Mouse (Mus musculus): ENCODE measurements around the gene Nol10. TPM values are rescaled to one million over a fixed set of nuclear protein-coding genes. Genes with fewer than 3 reads are reported as not detected.

The Nol10 gene
- total RNA-seq, 2 experiments from 2014 or later: 19.7 to 20.2 TPM

- DNase-seq (ENCODE audit: low spot score in 2 of 2): no peak
Observed at GRCm38 (mm10) chr12:17403998-17404397, 55.7 kb downstream of the Nol10 start.

DNA sequence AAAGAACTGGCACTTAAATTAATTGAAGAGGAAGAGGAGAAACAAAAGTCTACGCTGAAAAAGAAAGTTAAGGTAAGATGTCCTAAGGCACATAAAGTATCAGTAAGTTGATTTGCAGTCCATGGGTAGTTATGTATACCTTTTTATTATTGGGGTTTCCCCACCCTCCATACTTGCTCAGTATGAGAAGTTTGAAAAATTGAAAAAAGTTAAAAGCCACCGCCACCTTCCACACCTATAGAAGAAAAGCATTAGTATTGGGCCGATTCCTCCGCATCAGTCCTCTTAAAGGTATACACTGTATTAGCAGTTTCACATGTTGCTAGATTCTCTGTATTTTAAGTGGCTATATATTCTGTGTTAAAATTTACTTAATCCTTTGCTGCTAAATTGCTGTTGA is 58.6 kb downstream of the Nol10 start:
- no peak for DNase-seq (ENCODE audit: low spot score in 2 of 2)

- DNase-seq (ENCODE audit: low spot score in 2 of 2): no peak
Observed at GRCm38 (mm10) chr12:17408312-17408711, 60.1 kb downstream of the Nol10 start.

- no peak for DNase-seq (ENCODE audit: low spot score in 2 of 2)
Observed at GRCm38 (mm10) chr12:17411242-17411641, 63.0 kb downstream of the Nol10 start.

DNA sequence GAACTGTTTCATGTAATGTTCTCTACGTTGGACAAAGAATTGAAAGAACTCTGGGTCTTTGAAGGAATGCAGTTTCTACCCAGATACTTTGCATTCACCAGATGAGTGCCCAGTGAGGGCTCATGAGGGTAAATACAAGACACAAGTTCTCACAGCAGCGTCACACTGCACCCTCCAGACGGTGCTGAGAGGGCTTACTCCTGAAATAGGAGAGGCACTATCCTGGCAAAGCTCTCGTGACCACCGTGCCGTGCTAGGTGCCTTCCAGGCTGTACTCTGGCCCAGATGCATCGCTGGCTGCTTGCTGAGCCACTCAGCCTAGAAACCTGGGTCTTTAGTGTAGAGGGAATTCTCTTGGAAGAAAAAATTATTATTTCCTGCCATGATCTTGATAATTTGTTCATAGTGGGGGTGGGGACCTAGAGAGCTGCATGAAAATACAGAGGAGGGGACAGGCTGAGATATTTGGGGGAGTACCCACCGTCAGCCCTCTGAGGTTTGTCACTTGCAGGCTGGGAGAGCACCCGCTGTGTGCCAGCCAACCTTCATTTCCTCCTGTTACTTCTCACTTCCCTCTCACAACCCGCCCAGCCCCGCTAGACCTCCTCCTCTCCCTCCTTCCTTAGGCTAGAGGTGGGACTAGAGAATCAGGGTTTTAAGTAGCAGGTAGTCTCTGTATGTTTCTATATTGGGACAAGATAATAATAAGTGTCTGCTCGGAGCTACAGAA is 63.7 kb downstream of the Nol10 start:
- no peak for DNase-seq (ENCODE audit: low spot score in 2 of 2)

DNA sequence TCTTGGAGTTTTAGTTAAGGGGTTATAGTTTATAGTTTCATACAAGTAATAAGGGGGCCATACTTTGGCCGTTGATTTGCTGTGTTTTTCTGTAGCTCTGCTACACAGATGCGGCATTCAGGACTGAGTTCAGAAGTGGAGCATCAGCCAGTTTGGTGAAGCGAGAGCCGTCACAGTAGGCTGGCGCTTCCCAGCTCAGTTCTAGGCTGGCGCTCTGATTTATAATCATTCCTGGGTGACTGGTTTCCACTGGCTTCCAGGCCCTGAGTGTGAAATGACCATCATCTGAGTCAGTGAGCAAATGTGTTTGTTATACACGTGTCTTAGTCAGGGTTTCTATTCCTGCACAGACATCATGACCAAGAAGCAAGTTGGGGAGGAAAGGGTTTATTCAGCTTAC is 66.5 kb downstream of the Nol10 start:
- DNase-seq (ENCODE audit: low spot score in 2 of 2): no peak

GRCm38 (mm10) chr12:17420168-17420810 is 72.0 kb downstream of the Nol10 start:
- no peak for DNase-seq (ENCODE audit: low spot score in 2 of 2)

- DNase-seq (ENCODE audit: low spot score in 2 of 2): no peak
Observed at GRCm38 (mm10) chr12:17425254-17426169, 77.3 kb downstream of the Nol10 start.

DNA sequence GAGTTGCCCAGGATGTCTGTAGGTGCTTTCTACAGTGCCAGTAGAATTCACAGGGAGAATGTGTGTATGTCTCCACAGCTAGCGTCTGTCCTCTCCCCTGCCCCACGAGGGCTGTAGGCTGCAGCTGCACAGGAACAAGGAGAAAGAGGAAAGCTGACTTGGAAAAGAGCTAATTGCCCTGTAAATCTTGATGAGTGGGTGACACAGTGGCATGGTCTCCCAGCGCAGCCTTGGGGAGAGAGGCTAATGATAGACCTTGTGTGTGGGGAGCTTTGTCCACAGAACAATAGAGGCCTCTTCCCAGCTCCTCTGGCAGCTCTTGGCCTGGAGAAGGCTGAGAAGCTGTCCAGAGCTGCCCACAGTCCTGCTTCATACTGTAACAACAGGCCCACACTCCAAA is 78.5 kb downstream of the Nol10 start:
- DNase-seq (ENCODE audit: low spot score in 2 of 2): no peak

DNA sequence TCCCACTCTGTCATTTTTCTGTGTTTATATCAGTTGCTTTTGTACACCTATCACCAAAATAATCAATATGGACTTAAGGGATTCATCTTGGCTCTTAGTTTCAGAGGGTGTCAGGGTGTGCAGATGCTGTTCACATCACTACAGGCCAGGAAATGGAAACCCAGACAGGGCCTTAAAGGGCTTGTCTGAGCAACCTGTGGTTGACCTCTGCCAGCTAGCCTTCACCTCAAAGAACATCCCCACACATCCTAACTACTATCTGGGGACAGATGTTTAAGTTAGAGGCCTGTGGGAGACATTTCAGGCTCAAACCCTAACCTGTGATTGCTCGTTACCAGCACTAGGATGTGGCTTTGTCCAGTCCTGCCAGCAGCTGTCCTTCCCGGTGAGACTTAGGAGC is 82.3 kb downstream of the Nol10 start:
- DNase-seq (ENCODE audit: low spot score in 2 of 2): no peak

DNA sequence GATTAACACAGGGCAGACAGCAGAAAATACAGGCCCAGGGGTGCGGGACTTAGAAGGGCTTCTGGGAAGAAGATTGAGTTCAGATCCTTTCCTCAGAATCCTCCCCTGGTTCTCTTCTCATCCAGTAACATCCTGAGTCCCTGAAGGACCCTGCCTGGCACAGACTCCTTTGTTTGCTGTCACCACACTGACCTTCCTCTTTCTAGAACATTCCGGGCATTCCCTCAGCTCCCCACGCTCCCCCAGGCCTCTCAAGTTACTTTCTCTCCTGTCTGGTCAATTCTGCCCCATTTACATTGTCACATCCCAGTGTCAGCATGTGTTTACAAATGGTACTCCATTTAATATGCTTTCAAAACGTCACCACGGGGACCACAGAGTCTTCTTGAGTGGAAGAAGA is 82.9 kb downstream of the Nol10 start:
- DNase-seq (ENCODE audit: low spot score in 2 of 2): no peak

GRCm38 (mm10) chr12:17431812-17432332 is 83.6 kb downstream of the Nol10 start:
- DNase-seq (ENCODE audit: low spot score in 2 of 2): no peak

DNA sequence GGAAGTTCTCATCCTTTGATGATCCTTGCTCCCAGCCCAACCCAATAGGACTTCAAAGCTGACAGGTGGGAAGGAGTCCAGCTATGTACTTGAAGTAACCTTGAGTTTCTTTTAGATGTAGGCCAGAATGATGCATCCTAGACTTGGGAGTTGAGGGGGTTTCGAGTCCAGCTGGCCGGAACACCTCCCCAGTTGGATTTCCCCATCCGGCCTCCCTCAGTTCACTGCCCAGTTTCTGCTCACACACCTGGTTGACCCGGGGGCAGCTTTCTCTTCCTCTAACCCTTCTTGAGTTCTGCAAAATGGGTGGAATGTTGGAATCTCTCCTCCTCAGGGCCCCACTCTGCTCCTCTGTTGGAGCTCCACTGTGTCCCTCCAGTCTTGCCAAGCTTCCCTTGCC is 85.5 kb downstream of the Nol10 start:
- DNase-seq (ENCODE audit: low spot score in 2 of 2): no peak

- DNase-seq (ENCODE audit: low spot score in 2 of 2): peak; percentile 14 to 47
Observed at GRCm38 (mm10) chr12:17436471-17436870, 88.2 kb downstream of the Nol10 start.

DNA sequence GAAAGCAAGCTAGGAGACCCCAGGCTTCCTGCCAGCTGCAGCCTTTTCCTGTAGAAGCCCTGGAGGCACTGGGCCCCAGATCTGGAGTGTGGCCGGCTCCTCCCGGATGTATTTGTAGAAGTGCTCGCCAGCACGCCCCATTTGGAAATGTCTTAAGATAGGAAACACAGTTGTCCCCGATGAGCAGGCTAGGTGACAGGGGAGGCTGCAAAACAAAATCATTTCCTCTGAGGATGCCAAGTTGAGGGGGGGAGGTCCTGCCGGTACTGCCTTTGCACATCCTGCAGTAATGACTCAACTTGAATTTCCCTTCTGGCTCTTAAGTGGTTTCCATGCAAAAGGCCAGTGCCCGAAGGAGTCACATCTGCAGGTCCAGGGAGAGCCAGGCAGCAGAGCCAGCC is 92.0 kb downstream of the Nol10 start:
- DNase-seq (ENCODE audit: low spot score in 2 of 2): no peak

- no peak for DNase-seq (ENCODE audit: low spot score in 2 of 2)
Observed at GRCm38 (mm10) chr12:17441495-17441894, 93.2 kb downstream of the Nol10 start.

DNA sequence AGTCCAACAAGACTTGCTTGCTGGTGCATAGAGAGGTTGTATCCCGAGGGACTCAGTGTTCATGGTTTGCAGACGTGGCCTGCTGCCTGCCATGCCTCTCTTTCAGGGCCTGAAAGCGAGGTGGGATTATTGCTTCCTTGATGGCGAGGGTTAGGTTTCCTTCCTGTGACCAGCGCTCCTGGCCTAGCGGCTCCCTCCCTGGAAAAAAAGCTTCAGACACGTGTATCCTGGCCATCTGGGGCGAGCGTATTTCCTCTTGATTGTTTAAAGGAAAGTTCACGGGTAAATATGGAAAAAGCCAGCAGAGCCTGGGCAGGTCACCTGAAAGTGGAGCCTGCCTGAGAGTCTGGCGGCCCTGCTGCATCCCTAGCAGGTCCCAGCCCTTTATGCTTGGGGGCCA is 96.1 kb downstream of the Nol10 start:
- no peak for DNase-seq (ENCODE audit: low spot score in 2 of 2)

DNA sequence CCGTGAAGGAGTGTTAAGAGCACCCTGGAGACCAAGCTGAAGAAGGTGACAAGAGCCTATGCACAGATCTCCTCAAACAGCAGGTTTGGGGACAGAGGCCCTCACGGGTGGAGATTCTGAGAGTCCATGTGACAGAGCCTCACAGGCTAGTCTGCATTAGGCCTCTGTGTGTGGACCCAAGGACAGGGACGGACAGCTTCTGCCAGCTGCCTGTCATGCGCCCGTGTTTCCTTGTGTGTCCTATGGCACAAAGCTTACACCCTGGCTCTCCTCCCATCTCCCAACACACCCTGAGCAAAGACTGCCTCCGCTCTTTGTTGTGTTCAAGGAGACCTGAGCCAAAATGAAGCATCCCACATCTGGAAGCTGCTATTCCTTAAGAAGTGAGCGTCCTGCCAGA is 97.0 kb downstream of the Nol10 start:
- no peak for DNase-seq (ENCODE audit: low spot score in 2 of 2)

GRCm38 (mm10) chr12:17448781-17449180 is 100.5 kb downstream of the Nol10 start:
- no peak for DNase-seq (ENCODE audit: low spot score in 2 of 2)

- DNase-seq (ENCODE audit: low spot score in 2 of 2): no peak
Observed at GRCm38 (mm10) chr12:17449661-17450091, 101.4 kb downstream of the Nol10 start.

DNA sequence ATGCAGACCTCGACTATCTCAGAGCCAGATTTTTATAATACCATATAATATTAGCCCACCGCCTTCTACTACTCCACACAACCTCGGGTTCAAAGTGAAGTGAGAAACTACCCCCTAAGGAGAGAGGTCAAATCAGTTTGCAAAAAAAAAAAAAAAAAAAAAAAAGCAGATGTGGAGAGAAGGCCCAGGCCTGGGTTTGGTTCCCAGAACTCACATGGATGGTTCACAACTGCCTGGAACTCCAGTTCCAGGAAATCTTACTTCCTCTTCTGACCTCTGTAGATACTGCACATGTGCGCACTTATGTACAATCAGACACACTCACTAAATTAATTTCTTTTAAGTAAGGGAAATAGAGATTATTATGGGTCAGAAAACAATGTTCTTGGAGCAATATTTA is 102.2 kb downstream of the Nol10 start:
- no peak for DNase-seq (ENCODE audit: low spot score in 2 of 2)

DNA sequence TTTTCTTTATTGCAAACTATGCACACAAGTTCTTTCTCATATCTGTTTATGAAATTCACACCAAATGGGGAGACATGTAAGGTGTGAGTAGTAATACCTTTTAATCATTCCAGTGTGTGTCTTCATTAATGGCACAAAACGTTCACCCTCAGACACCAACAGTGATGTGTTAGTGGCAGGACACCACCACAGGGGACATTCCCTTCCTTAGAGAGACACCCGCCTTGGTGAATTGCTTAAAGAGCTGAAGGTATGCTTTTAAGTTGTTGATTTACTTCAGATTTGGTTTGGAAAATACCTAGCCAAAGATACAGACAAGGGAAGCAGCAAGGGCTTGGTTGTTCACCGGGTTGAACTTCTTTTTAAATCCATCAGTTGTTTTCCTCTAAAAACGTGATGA is 102.7 kb downstream of the Nol10 start:
- DNase-seq (ENCODE audit: low spot score in 2 of 2): no peak

Data from layer of hippocampus, postnatal 14 days (tissue).